Mouse (Mus musculus): ENCODE data around the gene Spns3. TPM values are rescaled to one million over a fixed set of nuclear protein-coding genes. Genes with fewer than 3 reads are reported as not detected.
A peak's percentile ranks its signal among the peaks of the same experiment; 100 is the strongest.

Spns3 gene
- not detected for total RNA-seq (2021)

DNA sequence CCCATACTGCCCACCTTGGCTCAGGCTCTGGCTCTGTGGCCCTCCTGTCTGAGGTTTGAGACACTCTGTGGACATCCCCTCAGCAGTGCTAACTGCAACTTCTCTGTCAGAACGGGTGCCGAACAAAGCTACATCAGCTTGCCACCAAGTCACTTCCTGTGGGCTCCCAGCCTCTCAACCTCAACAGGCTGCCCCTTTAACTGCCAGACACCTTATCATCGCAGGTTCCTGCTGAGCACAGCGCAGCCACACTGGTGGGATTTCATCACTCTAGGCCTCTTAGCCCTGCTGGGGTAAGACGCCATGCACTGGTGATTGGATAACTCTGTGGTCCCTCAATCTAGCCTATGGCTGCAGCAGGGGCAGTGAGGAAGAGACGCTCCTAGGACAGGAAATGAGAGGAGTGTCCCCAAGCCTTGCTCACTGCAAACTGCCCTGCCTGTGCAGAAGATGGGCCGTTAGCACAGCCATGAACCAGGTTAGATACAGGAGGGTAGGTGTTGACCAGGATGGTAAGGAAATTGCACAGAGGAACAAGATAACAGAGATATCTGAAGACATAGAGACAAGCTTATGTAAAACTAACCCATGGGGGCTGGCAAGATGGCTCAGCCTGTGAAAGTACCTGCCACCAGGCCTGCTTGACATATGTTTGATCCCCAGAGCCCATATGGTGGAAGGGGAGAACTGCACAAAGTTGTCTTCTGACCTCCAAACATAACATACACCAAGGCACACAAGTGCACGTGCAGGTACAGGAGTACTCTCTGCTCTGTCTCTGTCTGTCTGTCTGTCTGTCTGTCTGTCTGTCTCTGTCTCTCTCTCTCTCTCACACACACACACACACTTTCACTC, at the start of gene Spns3:
Gene Spns3, minus strand, starts transcription at position 373 of the 855 bp plus-strand sequence.
- intact Hi-C loops (cut with DNase I), result no loop called here
- DNase-seq (ENCODE audit: low spot score), result no peak

GRCm38 (mm10) chr11:72597780-72598179, 47.5 kb upstream of the Spns3 start:
- DNase-seq (ENCODE audit: low spot score), result no peak
- intact Hi-C loops (cut with DNase I), result no loop called here

- intact Hi-C loops (cut with DNase I), result no loop called here
- no peak for DNase-seq (ENCODE audit: low spot score)
Observed at GRCm38 (mm10) chr11:72595010-72595737, 44.9 kb upstream of the Spns3 start.

DNA sequence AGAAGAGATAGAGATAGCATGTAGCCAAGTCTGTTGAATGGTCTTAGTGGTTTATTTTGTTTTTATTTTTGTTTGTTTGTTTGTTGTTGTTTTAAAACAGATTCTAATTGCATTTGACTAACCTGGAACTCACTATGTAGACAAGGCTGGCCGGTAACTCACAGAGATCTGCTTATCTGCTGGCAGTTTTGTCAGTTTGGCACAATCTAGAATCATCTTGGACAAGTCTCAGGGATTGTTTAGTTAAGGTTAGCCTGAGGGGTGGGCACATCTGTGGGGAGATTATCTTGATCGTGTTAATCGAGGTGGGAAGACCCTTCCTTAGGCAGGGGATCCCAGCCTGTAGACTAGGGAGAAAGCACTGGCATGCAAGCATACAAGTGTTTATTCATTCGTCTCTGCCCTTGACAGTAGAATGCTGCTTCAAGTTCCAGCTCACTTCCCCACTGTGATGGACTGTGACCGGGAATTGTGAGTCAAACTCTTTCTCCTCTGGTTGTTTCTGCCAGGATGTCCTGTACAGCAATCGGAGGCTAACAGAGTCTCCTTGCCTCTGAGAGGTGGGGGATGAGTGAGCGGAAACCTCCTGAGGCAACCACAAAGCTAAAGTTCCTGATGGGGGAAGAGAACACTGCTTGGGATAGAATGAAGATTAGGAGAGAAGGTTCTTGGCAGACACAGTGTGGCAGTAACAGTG, 37.4 kb upstream of the Spns3 start:
- intact Hi-C loops (cut with DNase I), result no loop called here

DNA sequence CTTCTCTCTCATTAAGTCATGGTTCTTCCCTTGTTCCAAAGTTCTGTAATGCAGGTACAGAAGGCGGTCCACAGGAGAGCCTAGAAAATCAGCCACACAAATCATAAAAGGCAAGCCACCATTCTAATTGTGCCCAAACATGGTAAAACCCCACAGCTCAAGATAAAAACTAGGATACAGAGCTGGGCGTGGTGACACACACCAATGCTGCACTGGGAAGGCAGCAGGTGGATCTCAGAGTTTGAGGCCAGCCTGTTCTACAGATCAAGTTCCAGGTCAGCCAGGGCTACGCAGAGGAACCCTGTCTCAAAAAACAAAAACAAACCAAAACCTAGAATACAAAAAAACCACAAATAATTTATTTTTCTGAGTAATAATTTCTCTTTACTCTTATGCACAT, 36.3 kb upstream of the Spns3 start:
- intact Hi-C loops (cut with DNase I), result no loop called here
- no peak for DNase-seq (ENCODE audit: low spot score)

More for the DNA sequence above, 37.4 kb upstream of the Spns3 start:
- DNase-seq (ENCODE audit: low spot score), result no peak

- intact Hi-C loops (cut with DNase I), result no loop called here
- DNase-seq (ENCODE audit: low spot score), result no peak
Observed at GRCm38 (mm10) chr11:72583092-72583491, 32.8 kb upstream of the Spns3 start.

DNA sequence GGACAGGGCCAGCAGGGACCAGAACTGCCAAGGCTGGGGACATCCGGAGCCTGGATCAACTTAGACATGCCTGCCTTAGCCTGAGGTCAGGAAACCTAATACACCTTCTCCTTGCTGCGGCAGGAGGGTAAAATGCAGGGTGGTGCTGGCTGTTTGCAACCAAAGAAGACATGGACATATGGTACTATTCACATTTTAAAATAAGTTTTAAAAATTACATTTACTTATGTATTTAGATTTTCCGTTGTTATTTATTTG, 32.1 kb upstream of the Spns3 start:
- no peak for DNase-seq (ENCODE audit: low spot score)
- intact Hi-C loops (cut with DNase I), result no loop called here

DNA sequence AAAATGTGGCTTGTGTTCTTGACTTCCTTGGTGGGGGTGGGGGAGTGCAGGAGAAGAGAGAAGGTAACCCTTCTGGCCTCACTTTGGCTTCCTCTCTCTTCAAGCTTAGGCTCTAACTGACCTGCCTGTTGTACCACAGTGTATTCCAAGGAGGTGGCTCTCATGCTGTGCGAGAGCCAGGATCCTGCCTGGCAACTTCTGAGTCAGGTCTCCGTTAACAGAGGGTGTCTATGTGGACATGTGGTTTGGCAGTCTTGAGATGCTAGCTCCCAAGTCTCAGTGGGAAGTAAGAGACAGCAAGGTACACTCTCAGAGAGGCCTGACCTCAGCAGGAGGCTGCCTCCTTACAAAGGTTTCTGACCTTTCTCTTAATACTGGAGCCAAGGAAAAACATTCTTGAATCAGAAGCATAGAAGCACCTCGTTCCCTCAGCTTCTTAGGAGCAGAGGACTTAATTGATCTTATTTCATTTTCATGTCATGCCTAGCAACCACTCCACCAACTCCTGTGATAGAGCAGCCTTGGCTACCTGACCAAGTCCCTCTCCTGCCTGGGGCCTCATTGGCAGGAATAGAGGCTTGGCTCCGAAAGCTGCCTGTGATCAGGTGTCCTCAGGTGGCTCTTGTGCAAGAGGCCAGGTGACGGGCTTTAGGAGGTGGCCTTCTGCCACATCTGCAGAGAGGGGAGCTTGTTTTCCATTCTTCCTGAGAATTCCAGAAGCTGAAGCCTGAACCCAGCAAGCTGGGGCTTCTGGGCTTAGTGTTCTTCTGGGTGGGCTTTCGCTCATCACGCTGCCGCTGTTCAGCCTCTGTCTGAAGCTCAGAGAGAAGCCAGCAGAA, 31.5 kb upstream of the Spns3 start:
- no peak for DNase-seq (ENCODE audit: low spot score)
- intact Hi-C loops (cut with DNase I), result no loop called here

GRCm38 (mm10) chr11:72578471-72578870, 28.2 kb upstream of the Spns3 start:
- intact Hi-C loops (cut with DNase I), result no loop called here
- no peak for DNase-seq (ENCODE audit: low spot score)

DNA sequence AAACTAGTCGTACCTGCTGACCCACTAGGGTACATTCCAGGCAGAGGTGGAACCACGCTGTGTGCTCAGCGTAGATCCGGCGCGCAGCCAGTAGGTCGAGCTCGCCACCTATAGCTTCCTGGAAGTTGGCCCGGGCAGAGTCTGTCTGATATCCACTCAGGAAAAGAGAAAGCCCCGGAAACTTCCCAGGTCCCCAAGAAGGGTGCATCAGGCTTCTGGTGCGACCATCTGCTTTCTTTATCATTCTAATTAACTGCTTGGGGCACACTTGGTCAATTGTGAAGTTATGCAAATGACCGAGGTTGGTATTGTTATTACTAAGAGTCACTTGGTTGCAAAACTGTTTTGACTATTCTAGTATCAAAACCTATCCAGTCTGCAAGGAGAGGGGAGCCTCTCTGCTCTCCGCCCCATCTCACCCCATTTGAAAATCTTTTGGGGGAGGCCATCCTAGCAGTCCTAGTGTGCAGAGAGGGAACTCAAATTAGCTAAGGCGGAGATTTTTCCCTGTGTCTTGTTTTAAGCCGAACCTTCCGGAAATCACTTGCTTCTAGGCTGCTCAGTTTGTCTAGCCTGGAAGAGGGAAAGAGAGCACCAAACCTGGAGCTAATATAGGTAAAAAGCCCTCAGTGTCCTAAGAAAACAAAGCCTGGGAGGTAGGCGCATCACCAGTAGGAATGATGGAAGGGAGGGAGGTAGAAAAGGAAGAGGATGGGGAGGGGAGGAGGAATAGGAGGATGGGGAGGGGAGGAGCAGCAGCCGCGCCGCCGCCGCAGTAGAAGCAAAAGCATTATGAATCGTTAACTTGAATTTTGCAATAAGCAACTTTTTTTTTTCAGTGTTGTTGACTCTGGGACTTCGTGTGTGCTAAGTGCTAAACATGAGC, 26.4 kb upstream of the Spns3 start:
- DNase-seq (ENCODE audit: low spot score), result no peak
- intact Hi-C loops (cut with DNase I), result no loop called here

GRCm38 (mm10) chr11:72576111-72576465, 25.8 kb upstream of the Spns3 start:
- DNase-seq (ENCODE audit: low spot score), result no peak
- intact Hi-C loops (cut with DNase I), result no loop called here

- DNase-seq (ENCODE audit: low spot score), result no peak
- intact Hi-C loops (cut with DNase I), result loop anchor here (1.0 kb wide), 1 partner anchor 150 kb away; no protein-coding TSS in a partner anchor
Observed at GRCm38 (mm10) chr11:72573819-72574218, 23.5 kb upstream of the Spns3 start.

GRCm38 (mm10) chr11:72570319-72570979, 20.1 kb upstream of the Spns3 start:
- intact Hi-C loops (cut with DNase I), result loop anchor here (1.0 kb wide), 1 partner anchor 154 kb away; no protein-coding TSS in a partner anchor

GRCm38 (mm10) chr11:72569671-72570318, 19.5 kb upstream of the Spns3 start:
- intact Hi-C loops (cut with DNase I), result loop anchor here (1.0 kb wide), 1 partner anchor 155 kb away; no protein-coding TSS in a partner anchor
- no peak for DNase-seq (ENCODE audit: low spot score)

More at GRCm38 (mm10) chr11:72570319-72570979, 20.1 kb upstream of the Spns3 start:
- peak; percentile 31 for DNase-seq (ENCODE audit: low spot score)

- DNase-seq (ENCODE audit: low spot score), result no peak
- intact Hi-C loops (cut with DNase I), result no loop called here
Observed at GRCm38 (mm10) chr11:72569051-72569450, 18.7 kb upstream of the Spns3 start.

DNA sequence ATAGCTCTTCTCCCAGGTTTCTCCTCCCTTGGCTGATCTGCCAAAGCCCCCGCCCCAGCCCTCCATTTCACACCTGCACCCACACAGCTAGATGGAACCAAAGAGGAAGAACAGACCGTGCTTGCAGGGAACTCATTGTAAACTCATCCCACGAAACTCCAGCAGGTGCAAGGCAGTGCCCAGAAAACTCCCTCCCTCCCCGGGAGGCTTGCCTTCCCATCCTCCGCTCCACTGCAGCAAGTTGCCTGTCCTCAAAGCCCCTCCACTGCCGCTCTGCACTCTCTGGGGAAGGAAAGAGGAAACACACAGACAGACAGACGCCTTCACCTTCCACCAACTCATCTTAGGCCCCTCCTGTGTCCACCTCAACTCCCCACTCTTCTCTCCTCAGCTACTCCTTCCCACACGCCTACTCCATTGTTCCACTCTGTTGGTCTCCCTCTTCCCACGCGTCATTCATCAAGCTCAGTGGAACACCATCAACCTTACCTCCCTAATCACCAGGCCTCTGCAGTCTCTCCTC, 16.6 kb upstream of the Spns3 start:
- no peak for DNase-seq (ENCODE audit: low spot score)
- intact Hi-C loops (cut with DNase I), result no loop called here

DNA sequence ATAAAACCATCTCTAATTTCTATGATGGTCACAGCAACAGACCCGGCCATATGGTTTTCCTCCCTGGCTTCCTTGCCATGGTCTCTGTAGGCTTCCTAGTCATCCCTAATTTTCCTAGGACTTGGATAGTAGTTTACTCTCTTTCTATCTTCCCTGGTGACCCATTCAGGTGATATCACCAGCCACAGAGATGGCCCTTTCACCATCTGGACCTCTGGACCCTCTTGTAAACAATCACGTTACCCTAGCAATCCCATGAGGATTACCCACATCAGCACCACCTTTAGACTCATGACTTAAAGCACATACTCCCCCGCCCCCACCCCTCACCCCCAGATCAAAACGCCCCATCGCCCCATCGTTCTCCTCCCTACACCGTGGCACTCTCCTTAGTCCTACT, 16.0 kb upstream of the Spns3 start:
- intact Hi-C loops (cut with DNase I), result no loop called here
- DNase-seq (ENCODE audit: low spot score), result no peak

Measured in heart, postnatal 25 days (tissue).